Mouse (Mus musculus): ENCODE data around the gene Jag1. TPM values are rescaled to one million over a fixed set of nuclear protein-coding genes. Genes with fewer than 3 reads are reported as not detected.

Gene Jag1
- polyA plus RNA-seq, 2 experiments: 0.54 to 0.67 TPM

DNA sequence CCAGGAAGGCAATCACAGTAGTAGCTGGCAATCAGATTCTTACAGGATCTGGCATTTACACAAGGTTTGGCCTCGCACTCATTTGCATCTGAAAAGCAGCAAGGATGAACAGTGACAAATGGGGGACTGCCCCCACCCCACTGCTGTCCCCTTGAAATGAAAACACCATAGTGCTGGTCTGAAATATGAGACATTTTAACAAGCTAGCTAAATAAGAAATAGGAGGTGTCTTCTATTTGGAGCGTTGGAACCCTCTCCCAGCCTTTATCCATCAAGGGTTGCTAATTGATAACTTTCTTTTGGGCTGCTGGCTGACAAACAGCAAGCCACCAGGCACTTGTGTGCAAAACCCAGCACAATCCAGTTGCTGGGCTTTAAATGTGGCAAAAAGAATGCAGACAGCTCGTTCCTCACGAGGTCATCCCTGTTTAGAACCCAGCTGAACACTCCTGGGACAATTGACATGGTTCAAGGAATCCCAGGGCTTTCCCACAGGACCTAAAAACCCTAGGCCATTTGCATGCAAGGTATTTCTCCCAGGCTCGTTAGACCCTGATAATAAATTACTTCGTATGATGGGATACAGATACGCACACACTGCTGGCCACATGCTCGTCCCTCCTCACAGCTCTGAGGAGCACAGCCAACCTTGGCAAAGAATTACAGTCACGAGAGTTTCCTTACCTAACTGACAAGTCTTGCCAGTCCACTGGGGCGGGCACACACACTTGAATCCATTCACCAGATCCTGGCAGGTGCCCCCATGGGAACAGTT is 23.7 kb downstream of the Jag1 start:
- 52% methylated on average over 10 of the region's 10 CpGs for WGBS (ENCODE audit: insufficient replicate concordance)
- H3K4me2 ChIP-seq (ENCODE audit: low read depth): no peak overlapping the region
- ATAC-seq (ENCODE audit: insufficient read depth) (no peak), DNase-seq (ENCODE audit: low read depth in 3 of 3, low spot score in 3 of 3) (no peak)
- H3K9me3 ChIP-seq (ENCODE audit: control insufficient read depth, low read length): no peaks in the 10 kb centered on the region
- H3K4me1 ChIP-seq (replicated peaks; ENCODE audit: control insufficient read depth in 2 of 2, insufficient read depth in 2 of 2, low read length in 1 of 2): no peaks in the 10 kb centered on the region
- no peak overlapping the region for H3K9ac ChIP-seq (replicated peaks)
- H3K27ac ChIP-seq: no peak overlapping the region
- H3K36me3 ChIP-seq (replicated peaks; ENCODE audit: control insufficient read depth, insufficient read depth, low read depth): no peaks in the 10 kb centered on the region
- no peaks in the 10 kb centered on the region for H3K27me3 ChIP-seq (ENCODE audit: control insufficient read depth, insufficient read depth, low read length)
- H3K4me3 ChIP-seq (ENCODE audit: insufficient read depth in 1 of 2, low read depth in 2 of 2, low read length in 2 of 2): no peak overlapping the region
- TF ChIP-seq CTCF (IDR thresholded peaks at IDR 0.05; ENCODE audit: low read depth) (no peak), EP300 (IDR thresholded peaks at IDR 0.05; ENCODE audit: low read depth) (no peak)

DNA sequence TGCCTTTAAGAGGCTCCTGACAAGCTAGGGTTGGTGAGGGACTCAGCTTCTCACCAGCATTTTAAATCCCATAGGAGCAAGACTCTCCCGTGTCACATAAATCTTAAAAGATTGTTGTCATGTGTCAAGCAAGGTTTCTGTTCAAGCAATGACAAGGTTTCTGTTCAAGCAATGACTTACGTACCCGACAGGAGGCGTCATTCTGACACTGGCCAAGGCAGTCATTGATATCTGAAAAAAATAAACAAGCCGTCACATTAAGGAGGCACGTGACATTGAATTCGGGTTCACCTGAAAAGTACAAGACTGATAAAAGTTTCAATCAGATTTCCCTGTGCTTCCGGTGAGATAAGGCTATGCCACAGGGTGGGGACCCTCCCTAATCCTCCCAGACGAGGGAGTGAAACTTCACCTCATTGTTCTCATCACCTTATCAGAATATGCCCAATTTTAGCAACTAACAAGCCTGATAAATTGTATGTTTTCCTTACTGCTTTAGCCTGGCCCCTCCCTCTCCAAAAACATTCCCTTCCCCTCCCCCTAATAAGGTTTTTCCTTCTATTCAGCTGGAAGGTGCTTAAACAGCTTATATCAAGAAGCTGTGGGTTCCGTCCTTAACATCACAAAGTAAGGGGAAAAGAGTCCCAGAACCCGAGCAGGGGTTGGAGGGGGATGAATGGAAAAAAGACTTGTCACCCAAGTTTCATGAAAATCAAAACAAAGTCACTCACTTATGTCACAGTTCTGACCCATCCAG is 24.5 kb downstream of the Jag1 start:
- H3K27me3 ChIP-seq (ENCODE audit: control insufficient read depth, insufficient read depth, low read length): no peaks in the 10 kb centered on the region
- DNase-seq (ENCODE audit: low read depth in 3 of 3, low spot score in 3 of 3) (no peak), ATAC-seq (ENCODE audit: insufficient read depth) (no peak)
- no peaks in the 10 kb centered on the region for H3K9me3 ChIP-seq (ENCODE audit: control insufficient read depth, low read length)
- H3K27ac ChIP-seq: no peak overlapping the region
- H3K4me3 ChIP-seq (ENCODE audit: insufficient read depth in 1 of 2, low read depth in 2 of 2, low read length in 2 of 2): no peak overlapping the region
- H3K36me3 ChIP-seq (replicated peaks; ENCODE audit: control insufficient read depth, insufficient read depth, low read depth): no peaks in the 10 kb centered on the region
- no peaks in the 10 kb centered on the region for H3K4me1 ChIP-seq (replicated peaks; ENCODE audit: control insufficient read depth in 2 of 2, insufficient read depth in 2 of 2, low read length in 1 of 2)
- WGBS (ENCODE audit: insufficient replicate concordance): 51% methylated on average over 11 of the region's 11 CpGs
- no peak overlapping the region for H3K9ac ChIP-seq (replicated peaks)
- no peak overlapping the region for H3K4me2 ChIP-seq (ENCODE audit: low read depth)
- no peak for TF ChIP-seq CTCF (IDR thresholded peaks at IDR 0.05; ENCODE audit: low read depth)
- TF ChIP-seq EP300 (IDR thresholded peaks at IDR 0.05; ENCODE audit: low read depth): no peak

DNA sequence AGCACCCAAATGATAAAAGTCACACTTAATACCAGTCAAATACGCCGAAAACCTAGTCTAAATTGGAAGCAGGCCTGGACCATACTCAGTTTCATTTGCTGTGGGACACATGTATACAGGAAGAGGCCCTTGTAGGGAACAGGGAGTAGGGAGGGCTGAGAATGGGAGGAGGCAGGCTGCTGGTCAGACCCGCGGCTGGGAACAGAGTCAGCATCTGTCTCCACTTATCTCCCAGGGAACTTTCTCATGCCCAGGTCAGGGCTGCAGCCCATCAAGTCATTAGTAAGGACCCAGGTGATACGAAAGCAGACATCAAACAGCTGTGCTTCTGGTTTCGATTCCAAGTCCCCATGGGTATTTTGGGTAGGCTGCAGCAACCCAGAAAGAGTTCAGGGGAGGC is 28.7 kb downstream of the Jag1 start:
- no peak for ATAC-seq (ENCODE audit: insufficient read depth)
- no peak for DNase-seq (ENCODE audit: low read depth in 3 of 3, low spot score in 3 of 3)
- Histone ChIP-seq H3K4me3 (ENCODE audit: insufficient read depth in 1 of 2, low read depth in 2 of 2, low read length in 2 of 2) (no peak overlapping the region), H3K9me3 (ENCODE audit: control insufficient read depth, low read length) (no peaks in the 10 kb centered on the region), H3K27ac (no peak overlapping the region), H3K36me3 (replicated peaks; ENCODE audit: control insufficient read depth, insufficient read depth, low read depth) (no peaks in the 10 kb centered on the region), H3K4me2 (ENCODE audit: low read depth) (no peak overlapping the region), H3K9ac (replicated peaks) (no peak overlapping the region), H3K27me3 (ENCODE audit: control insufficient read depth, insufficient read depth, low read length) (no peaks in the 10 kb centered on the region), H3K4me1 (replicated peaks; ENCODE audit: control insufficient read depth in 2 of 2, insufficient read depth in 2 of 2, low read length in 1 of 2) (no peaks in the 10 kb centered on the region)
- no peak for TF ChIP-seq EP300 (IDR thresholded peaks at IDR 0.05; ENCODE audit: low read depth)
- no peak for TF ChIP-seq CTCF (IDR thresholded peaks at IDR 0.05; ENCODE audit: low read depth)
- 57% methylated on average over 6 of the region's 6 CpGs for WGBS (ENCODE audit: insufficient replicate concordance)

DNA sequence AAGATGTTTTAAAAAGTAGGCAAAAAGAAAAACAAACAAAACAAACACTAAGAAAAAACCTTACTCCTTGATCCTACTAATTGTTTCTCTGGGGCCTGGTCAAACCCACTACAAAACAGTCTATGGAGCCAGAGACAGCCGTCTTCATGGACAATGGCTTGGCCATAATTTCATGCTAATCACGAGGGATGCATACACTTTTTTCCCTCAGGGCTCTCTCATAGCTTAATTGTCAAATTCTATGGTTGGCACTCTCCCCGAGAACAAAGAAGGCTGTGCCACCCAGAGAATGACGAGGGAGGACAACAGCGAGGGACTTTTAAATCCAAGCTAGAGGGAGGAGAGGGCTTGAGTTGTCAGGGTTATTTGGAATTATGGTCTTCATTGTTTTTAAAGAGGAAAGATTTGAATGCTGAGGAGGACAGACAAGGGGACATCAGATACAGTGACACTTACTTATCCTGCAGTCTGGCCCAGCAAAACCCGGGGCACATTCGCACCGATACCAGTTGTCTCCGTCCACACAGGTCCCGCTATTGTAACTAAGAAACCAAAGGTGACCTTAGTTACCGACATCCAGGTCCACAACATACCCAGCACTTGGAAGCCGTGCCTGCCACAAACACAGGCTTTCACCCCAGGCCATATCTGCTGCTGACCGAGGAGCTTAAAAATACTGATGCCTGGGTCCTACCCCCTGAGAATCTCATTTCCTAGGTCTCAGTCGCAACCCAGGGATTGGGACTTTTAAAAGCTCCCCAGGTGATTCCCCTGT is 29.6 kb downstream of the Jag1 start:
- Histone ChIP-seq H3K36me3 (replicated peaks; ENCODE audit: control insufficient read depth, insufficient read depth, low read depth) (no peaks in the 10 kb centered on the region), H3K4me1 (replicated peaks; ENCODE audit: control insufficient read depth in 2 of 2, insufficient read depth in 2 of 2, low read length in 1 of 2) (no peaks in the 10 kb centered on the region), H3K4me2 (ENCODE audit: low read depth) (no peak overlapping the region), H3K9me3 (ENCODE audit: control insufficient read depth, low read length) (no peaks in the 10 kb centered on the region), H3K4me3 (ENCODE audit: insufficient read depth in 1 of 2, low read depth in 2 of 2, low read length in 2 of 2) (no peak overlapping the region), H3K9ac (replicated peaks) (no peak overlapping the region), H3K27me3 (ENCODE audit: control insufficient read depth, insufficient read depth, low read length) (no peaks in the 10 kb centered on the region), H3K27ac (no peak overlapping the region)
- WGBS (ENCODE audit: insufficient replicate concordance): 72% methylated on average over 14 of the region's 14 CpGs
- DNase-seq (ENCODE audit: low read depth in 3 of 3, low spot score in 3 of 3): no peak
- TF ChIP-seq CTCF (IDR thresholded peaks at IDR 0.05; ENCODE audit: low read depth) (no peak), EP300 (IDR thresholded peaks at IDR 0.05; ENCODE audit: low read depth) (no peak)
- ATAC-seq (ENCODE audit: insufficient read depth): no peak

DNA sequence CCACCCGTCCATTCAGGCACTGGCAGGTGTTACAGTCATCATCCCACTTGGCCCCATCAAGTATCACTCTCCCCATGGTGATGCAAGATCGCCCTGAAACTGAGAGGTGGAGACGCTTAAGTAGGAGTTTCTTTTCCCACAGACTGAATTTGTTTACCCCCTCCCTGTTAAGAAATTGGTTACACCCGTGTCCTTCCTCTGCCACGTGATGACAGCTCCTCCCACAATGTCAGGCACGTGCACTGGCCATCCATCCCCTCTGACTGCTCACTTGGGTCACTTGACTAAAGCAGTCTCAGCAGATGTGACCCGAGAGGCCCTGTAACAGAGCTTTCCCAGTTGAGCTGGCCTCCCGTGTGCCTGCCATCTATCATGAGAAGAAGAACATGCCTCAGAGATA is 31.2 kb downstream of the Jag1 start:
- Histone ChIP-seq H3K27ac (no peak overlapping the region), H3K9me3 (ENCODE audit: control insufficient read depth, low read length) (no peaks in the 10 kb centered on the region), H3K9ac (replicated peaks) (no peak overlapping the region), H3K4me3 (ENCODE audit: insufficient read depth in 1 of 2, low read depth in 2 of 2, low read length in 2 of 2) (no peak overlapping the region), H3K27me3 (ENCODE audit: control insufficient read depth, insufficient read depth, low read length) (no peaks in the 10 kb centered on the region), H3K4me2 (ENCODE audit: low read depth) (no peak overlapping the region), H3K36me3 (replicated peaks; ENCODE audit: control insufficient read depth, insufficient read depth, low read depth) (no peaks in the 10 kb centered on the region), H3K4me1 (replicated peaks; ENCODE audit: control insufficient read depth in 2 of 2, insufficient read depth in 2 of 2, low read length in 1 of 2) (no peaks in the 10 kb centered on the region)
- no peak for ATAC-seq (ENCODE audit: insufficient read depth)
- no peak for TF ChIP-seq EP300 (IDR thresholded peaks at IDR 0.05; ENCODE audit: low read depth)
- TF ChIP-seq CTCF (IDR thresholded peaks at IDR 0.05; ENCODE audit: low read depth): no peak
- DNase-seq (ENCODE audit: low read depth in 3 of 3, low spot score in 3 of 3): no peak
- WGBS (ENCODE audit: insufficient replicate concordance): 59% methylated on average over 8 of the region's 8 CpGs
